Mouse (Mus musculus) MEL (cell line): ENCODE measurements around the gene Neu2.

Experiments
- MEF2A ChIP-seq: IDR thresholded peaks from 2 replicates; pipeline ENCODE4 v1.6.1; 2014; ENCODE audit warnings: low read depth, mild to moderate bottlenecking, inconsistent platforms, low read length, improper control_type of control experiment; ENCODE audit not compliant: poor library complexity, insufficient replicate concordance, severe bottlenecking; ENCODE audit errors: extremely low read depth
- POLR2A ChIP-seq, 2 experiments: IDR thresholded peaks; 2 replicates each; pipeline ENCODE4 v1.6.1; 2011 to 2012; ENCODE audit warnings: low read length in 2 of 2, mild to moderate bottlenecking in 2 of 2, control low read depth in 1 of 2, improper control_type of control experiment in 1 of 2, low read depth in 1 of 2, moderate library complexity in 1 of 2; ENCODE audit not compliant: control insufficient read depth in 1 of 2, insufficient read depth in 1 of 2, poor library complexity in 1 of 2

GRCm38 (mm10) chr1:87573800-87574215 is 64.1 kb downstream of the Neu2 start, which contains the start of gene Ngef:
- TF ChIP-seq POLR2A (IDR thresholded peaks at IDR 0.05; ENCODE audit: control insufficient read depth in 1 of 2, insufficient read depth in 1 of 2, low read depth in 1 of 2, low read length in 2 of 2, poor library complexity in 1 of 2) (no peak), MEF2A (no peak)
